Mouse (Mus musculus): ENCODE results near the gene Trmt1l. TPM values are rescaled to one million over a fixed set of nuclear protein-coding genes. Genes with fewer than 3 reads are reported as not detected.
"Not testable (repeated sequence)": the region's sequence is repeated elsewhere in the genome, so short reads cannot be mapped to it uniquely, and the experiment has no call there.

Trmt1l gene
- total RNA-seq (2021) = 10 to 100 TPM; 10.7 to 10.8 TPM

DNA sequence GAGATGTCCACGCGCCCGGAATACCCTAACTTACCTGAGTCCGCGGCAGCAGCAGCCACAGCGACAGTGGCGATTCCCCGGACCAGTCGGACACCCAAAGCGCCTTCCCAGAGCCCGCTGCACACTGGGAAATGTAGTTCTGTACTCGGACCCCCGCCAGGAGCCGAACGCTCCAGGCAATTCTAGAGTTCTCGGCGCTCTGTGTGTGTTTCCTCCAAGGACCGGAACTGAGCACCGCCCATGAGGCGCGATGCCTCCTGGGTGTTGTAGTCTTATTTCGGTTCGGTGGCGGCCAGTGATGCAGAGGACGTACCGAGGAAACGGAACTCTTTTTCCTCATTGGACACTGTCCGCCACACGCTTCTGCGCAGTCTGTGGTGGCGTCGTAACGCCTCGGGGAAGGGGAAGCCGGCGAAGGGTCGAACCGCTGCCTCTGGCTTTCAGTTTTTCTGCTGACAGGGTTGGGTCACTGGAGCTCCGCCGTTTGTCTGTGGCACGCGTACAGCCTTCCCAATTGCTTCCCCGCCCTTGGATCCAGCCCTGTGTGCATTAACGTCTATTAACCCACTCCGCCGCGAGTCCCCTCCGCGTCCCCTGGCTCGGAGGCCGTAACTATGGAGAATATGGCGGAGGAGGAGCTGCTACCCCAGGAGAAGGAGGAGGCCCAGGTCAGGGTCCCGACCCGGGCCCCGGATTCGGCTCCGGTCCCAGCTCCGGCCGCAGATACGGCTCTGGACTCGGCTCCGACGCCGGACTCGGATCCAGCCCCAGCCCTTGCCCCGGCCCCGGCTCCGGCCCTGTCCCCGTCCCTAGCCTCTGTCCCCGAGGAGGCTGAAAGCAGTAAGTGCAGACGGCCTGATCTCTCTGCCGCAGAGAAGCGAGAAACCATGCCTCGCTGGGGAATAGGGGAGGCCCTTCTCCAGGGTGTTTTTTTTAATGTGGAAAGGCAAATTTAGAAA, at the start of gene Trmt1l, which contains the start of gene Swt1:
TSS of gene Trmt1l (plus strand) at position 280 of the 959 bp plus-strand sequence.
TSS of gene Swt1 (minus strand) at position 193 of the 959 bp plus-strand sequence.
- DNase-seq = peak; percentile 97

- DNase-seq = peak; percentile 46
Observed at GRCm38 (mm10) chr1:151390029-151390428, 38.3 kb upstream of the Trmt1l start.

- DNase-seq = no peak
Observed at GRCm38 (mm10) chr1:151409827-151410226, 18.5 kb upstream of the Trmt1l start.

DNA sequence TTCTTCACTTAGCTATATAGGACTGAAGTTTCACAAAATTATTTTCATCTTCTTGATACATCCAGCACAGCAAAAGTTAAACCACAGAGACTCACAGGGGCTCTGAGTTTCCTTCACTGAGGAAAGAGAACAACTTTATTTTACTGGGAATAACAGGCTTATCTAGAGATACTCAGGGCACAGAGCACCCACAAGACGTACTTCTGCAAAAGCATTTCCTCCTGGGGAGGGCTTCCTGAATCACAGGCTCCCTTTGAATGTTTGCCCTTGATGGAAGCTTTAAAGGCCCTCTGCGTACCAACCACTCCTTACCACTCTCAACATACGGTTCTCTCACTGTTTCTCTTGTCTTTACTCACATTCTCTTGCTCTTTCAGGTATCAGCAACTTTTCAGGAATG, 6.2 kb upstream of the Trmt1l start:
- DNase-seq = no peak

DNA sequence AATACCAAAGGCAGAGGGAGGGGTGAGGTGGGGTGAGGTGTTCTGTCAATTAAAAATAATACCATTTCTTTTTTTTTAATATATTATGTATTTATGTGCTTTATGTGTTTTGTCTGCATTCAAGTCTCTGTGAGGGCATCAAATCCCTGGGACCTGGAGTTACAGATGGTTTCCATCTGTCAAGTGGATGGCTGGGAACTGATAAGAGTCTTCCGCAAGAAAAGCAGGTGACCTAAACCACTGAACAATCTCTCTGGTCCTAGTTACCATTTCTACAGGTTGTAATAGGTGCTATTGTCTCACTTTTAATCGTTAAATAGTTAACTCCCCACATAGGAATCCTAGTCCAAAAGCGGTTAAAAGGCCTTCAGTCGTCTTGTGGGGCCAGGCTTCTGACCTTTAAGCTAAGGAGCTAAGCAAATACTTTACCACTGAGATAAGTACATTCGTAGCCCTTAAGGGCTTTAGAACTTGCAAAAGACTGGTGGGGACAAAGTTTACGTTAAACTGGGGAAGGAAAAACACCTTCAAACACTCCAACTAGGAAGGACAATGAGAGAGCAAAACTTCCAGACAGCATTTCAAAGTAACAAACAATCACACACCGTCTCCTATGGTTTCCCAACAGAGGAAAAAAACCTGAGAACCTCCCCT, 1.3 kb upstream of the Trmt1l start:
- DNase-seq = no peak

DNA sequence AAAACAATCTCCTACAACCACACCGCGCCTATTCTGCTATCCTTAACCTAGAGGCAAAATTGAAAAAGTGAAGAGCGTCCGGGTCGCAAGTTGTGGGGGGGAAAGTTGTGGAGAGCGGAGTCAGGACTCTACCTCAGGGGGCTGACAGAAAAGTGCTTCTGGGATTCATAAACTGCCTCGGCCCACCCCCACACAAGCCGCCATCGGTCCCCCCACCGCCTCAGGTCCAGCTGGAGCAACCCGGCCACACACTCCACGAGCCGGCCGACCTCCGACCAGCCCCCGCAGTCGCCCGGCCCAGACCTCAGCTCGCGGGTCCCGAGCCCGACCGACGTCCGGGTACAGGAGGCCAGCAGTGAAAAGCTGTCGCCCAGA, 467 bp upstream of the Trmt1l start:
- DNase-seq = no peak

DNA sequence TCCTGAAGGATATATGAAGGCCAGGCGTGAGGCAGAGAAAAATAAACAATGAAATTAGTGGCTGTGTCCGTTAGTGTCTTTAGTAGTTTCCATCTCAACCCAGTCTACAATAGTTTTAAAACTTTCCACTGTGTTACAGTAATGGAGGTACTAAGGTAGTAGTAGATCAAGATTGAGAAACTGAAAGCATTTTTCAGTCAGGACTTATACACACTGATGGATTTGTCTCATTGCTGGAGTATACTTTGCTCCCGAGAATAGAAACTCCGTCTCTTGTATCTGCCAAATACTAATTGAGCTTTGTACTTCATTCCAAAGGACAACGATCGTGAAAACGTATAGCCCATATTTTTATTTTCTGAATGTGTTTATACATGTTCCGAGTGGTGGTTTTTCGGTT, 974 bp downstream of the Trmt1l start:
- DNase-seq = no peak

GRCm38 (mm10) chr1:151435431-151435830, 7.1 kb downstream of the Trmt1l start:
- no peak for DNase-seq

DNA sequence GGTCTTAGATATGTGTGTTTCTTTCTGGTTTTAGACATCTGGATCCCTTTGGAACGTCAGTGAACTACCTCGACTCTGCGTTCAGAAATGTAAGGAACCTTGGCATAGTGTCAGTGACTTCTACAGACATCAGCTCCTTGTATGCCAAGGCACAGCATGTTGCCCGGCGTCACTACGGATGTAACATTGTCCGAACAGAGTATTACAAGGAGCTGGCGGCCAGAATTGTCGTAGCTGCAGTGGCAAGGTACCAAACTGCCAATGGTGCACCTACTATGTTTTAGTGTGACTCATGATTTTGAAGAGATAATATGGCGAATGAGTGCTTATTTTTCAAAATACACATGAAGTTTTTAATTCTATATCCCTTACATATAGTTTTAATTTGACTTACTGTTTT, 21.5 kb downstream of the Trmt1l start:
- no peak for DNase-seq

- DNase-seq = no peak
Observed at GRCm38 (mm10) chr1:151450851-151451250, 22.5 kb downstream of the Trmt1l start.

DNA sequence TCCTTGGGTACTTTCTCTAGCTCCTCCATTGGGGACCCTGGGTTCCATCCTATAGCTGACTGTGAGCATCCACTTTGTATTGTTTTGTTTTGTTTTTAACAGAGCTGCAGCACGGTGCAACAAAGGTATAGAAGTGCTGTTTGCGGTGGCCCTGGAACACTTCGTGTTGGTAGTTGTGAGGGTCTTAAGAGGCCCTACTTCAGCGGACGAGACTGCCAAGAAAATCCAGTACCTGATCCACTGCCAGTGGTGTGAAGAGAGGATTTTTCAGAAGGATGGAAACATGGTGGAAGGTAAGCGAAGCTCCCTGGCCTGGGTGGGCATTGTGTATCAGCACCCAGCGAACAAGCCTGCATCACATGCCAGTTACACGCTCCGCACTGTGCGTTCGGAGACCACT, 23.6 kb downstream of the Trmt1l start:
- no peak for DNase-seq

DNA sequence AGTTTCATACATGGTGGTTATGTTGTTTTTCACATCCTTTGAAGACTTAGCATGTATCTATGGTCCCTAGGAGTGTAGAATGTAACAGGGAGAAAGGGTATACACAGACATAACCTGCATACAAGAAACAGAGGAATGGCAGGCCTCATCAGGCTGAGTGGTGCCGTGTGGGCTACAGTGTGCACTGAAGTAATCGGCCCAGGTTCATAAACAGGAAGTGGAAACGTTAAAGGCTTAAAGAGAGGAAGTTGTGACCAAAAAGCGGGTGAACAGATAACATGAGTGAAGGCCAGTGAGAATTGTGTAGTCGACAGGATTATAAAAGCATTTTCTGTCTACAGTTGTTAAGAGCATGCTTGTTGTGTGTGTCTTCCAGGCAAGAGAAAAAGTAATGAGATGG, 28.7 kb downstream of the Trmt1l start:
- no peak for DNase-seq

DNA sequence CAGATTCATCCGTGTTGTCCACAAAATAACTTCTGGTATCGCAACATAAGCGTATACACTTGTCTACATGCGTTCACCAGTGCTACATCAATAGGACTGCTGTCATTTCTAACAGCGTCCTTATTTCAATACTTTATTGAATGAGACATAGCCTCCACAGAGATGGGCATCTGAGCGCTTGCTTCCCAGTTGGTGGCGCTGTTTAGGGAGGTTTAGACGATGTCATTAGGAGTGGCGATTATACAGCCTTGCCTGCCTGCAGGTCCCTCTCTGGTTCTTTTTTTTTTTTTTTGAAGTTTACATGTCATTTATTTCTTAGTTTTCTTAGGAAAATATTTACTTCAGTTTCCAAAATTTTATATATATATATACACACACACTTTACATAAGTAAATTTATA, 32.9 kb downstream of the Trmt1l start:
- peak; percentile 11 for DNase-seq

DNA sequence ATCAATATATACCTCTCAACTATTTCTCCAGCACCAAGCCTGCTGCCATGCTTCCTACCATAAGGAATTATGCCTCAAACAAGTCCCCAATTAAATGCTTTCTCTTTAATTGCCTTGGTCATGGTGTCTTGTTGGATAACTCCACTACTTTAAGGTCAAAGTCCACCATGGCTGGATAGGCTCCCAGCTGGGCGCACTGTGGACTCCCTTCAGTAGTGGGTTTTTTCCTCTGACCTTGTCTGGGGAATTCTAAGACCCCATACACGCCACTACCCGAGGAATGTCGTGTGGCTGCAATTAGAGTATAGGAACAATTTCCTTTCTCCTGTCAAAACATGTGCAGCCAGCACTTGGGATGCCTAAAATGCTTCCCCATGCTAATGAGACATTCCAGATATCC, 36.6 kb downstream of the Trmt1l start:
- DNase-seq = no peak

DNA sequence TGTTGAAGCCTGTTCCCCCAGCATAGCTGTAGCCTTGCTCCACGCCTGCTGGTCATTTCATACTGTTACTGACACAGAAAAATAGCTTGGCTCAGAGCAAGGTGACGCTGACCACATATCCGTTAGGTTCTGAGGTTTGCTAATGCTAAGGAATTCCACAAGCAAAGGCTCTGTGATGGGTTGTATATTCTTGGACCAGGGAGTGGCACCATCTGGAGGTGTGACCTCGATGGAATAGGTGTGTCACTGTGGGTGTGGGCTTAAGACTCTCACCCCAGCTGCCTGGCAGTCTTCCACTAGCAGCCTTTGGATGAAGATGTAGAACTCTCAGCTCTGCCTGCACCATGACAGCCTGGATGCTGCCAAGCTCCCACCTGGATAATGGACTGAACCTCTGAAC, 38.2 kb downstream of the Trmt1l start:
- DNase-seq = no peak

- no peak for DNase-seq
Observed at GRCm38 (mm10) chr1:151471429-151471828, 43.1 kb downstream of the Trmt1l start.

DNA sequence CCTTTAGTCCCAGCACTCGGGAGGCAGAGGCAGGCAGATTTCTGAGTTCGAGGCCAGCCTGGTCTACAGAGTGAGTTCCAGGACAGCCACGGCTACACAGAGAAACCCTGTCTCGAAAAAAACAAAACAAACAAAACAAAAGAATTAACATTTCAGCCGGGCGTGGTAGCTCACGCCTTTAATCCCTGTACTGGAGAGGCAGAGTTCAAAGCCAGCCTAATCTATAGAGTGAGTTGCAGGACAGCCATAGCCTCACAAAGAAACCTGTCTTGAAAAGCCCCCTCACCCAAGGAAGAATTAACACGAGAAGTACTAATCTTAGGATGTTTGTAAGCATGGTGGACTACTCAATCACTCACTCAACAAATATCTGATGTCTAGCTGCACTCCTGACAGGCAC, 44.0 kb downstream of the Trmt1l start:
- not testable (repeated sequence) for DNase-seq

DNA sequence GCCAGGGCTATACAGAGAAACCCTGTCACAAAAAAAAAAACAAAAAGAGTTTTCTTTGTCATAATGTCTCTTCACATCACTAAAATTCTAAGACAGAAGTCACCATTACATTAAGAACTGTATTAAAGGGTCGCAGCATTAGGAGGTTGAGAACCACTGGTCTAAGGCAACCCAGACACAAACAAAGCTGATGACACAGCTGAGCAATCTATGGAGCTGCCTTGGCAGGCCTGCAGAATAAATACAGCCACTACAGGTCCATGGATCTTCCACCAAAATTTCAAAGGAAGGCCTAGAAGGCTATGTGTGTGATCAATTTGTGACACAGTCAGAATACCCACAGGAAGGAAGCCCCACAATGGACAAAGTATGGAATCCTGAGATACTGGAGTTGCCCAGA, 54.2 kb downstream of the Trmt1l start:
- no peak for DNase-seq

DNA sequence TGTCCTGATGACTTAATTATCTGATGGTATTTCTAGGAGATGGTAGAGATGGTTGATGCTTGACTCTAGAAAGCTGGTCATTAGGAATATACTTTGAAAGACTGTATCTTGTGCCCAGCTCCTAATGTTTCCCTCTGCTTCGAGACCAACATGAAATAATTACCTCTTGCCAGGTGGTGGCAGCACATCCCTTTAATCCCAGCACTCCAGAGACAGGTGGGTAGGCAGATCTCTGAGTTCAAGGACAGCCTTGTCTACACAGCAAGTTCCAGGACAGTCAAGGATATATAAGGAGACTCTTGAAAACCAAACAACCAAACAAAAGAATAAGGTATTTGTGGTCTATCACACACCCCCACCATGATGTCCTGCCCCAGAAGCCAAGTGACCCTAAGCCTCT, 55.2 kb downstream of the Trmt1l start:
- peak; percentile 19 for DNase-seq

DNA sequence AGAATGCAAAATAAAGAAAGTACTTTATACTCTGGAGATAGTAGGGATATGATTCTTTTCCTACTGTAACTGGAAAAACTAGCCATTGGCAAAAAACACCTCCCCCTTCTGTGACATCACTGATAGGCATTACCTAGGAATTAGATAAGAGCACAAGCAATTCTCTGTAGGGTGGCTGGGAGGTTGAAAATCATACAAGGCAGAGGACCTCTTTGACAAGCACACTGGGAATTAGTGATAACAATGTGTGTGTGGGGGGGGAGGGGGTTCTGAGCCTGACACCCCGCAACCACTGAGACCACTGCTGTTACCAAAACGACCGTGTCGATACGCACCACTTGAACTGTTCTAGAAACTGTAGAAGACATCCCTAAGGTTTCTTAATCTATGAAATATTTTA, 56.4 kb downstream of the Trmt1l start:
- DNase-seq = no peak

- DNase-seq = no peak
Observed at GRCm38 (mm10) chr1:151489806-151490205, 61.5 kb downstream of the Trmt1l start.

GRCm38 (mm10) chr1:151492419-151492818, 64.1 kb downstream of the Trmt1l start:
- no peak for DNase-seq

GRCm38 (mm10) chr1:151493826-151494225, 65.5 kb downstream of the Trmt1l start:
- no peak for DNase-seq

DNA sequence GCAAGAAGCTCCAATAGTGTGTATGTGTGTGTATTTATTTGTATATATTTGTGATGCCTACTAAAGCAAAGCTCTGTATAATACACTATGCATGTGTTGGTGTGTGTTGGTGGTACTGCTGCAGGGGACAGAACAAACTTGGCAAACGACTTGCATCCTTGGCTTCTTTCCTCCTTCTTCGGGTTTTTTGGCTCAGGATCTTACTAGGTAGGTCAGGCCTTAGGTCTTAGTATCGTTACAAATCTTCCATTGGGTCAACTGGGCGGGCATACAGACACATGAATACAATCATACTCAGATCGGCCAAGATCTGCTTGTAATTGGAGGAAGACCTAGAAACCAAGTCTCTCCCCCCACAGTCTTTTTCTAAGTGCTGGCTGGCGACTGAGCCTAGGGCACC, 66.4 kb downstream of the Trmt1l start:
- DNase-seq = no peak

All from heart, postnatal 4 days (tissue).